In genomic region chr1:135625741-135626140, GRCm38 (mm10) we compare ENCODE assay signal across 29 mouse cellular contexts. TPM values are rescaled to one million over a fixed set of nuclear protein-coding genes. Genes with fewer than 3 reads are reported as not detected.
DNase-seq lines count a peak whose midpoint lies in the region; ATAC-seq lines count a peak whose summit lies in the region.
"Had no signal": no experiment of that assay in that cellular context is flagged by ENCODE, and none has a peak within 500 bp of the region (broad histone marks: within the 10 kb centered on the region; RNA-seq: fewer than 3 reads in every experiment).

No protein-coding gene starts in this region.

- H3K4me1 ChIP-seq in midbrain, embryonic 11.5 days (ENCODE audit: control insufficient read depth, insufficient read depth, low read length) = no peaks in the 10 kb centered on the region
- 0 out of 2 replicates have a peak, but pooled peaks cover 3% of the 10 kb centered on the region for H3K4me1 ChIP-seq in midbrain, embryonic 13.5 days (replicated peaks)
- H3K4me1 ChIP-seq in kidney, embryonic 15.5 days = peaks cover 20% of the 10 kb centered on the region
- H3K4me1 ChIP-seq: embryonic facial prominence, embryonic 13.5 days had no signal

- no peak for ATAC-seq in midbrain, embryonic 11.5 days (ENCODE audit: low FRiP score)
- no peak for ATAC-seq in midbrain, embryonic 13.5 days
- ATAC-seq in kidney, embryonic 15.5 days (replicated peaks; ENCODE audit: low FRiP score) = no peak
- ATAC-seq: forebrain, embryonic 15.5 days; intestine, embryonic 15.5 days; Patski had no signal

- H3K4me3 ChIP-seq in midbrain, embryonic 11.5 days (ENCODE audit: low read depth, low read length) = no peak overlapping the region
- no peak overlapping the region for H3K4me3 ChIP-seq in midbrain, embryonic 13.5 days (replicated peaks)
- no peak overlapping the region for H3K4me3 ChIP-seq in macrophage (ENCODE audit: inconsistent target)
- H3K4me3 ChIP-seq in kidney, embryonic 15.5 days (replicated peaks) = no peak overlapping the region
- H3K4me3 ChIP-seq: embryonic facial prominence, embryonic 10.5 days; embryonic facial prominence, embryonic 13.5 days; erythroblast, embryonic 14.5 days; forebrain, embryonic 12.5 days; forebrain, embryonic 15.5 days; heart, adult 2 months; heart, embryonic 10.5 days; heart, embryonic 13.5 days; hindbrain, embryonic 12.5 days; hindbrain, embryonic 15.5 days; intestine, embryonic 15.5 days had no signal

- H3K27ac ChIP-seq in midbrain, embryonic 11.5 days (ENCODE audit: low read depth, low read length) = no peak overlapping the region
- no peak overlapping the region for H3K27ac ChIP-seq in midbrain, embryonic 13.5 days
- H3K27ac ChIP-seq in macrophage = peak overlapping the region; percentile 31
- H3K27ac ChIP-seq in kidney, embryonic 15.5 days = no peak overlapping the region
- H3K27ac ChIP-seq: embryonic facial prominence, embryonic 10.5 days; embryonic facial prominence, embryonic 13.5 days; forebrain, embryonic 12.5 days; forebrain, embryonic 15.5 days; heart, adult 2 months; heart, embryonic 10.5 days; heart, embryonic 13.5 days; hindbrain, embryonic 12.5 days; hindbrain, embryonic 15.5 days; intestine, embryonic 15.5 days had no signal

- no peaks in the 10 kb centered on the region for H3K9me3 ChIP-seq in midbrain, embryonic 11.5 days (ENCODE audit: control insufficient read depth, low read length)
- H3K9me3 ChIP-seq in midbrain, embryonic 13.5 days = no peaks in the 10 kb centered on the region
- H3K9me3 ChIP-seq in kidney, embryonic 15.5 days (replicated peaks) = no peaks in the 10 kb centered on the region
- H3K9me3 ChIP-seq: embryonic facial prominence, embryonic 10.5 days; embryonic facial prominence, embryonic 13.5 days; forebrain, embryonic 12.5 days; forebrain, embryonic 15.5 days; heart, embryonic 10.5 days; heart, embryonic 13.5 days; hindbrain, embryonic 12.5 days; hindbrain, embryonic 15.5 days; intestine, embryonic 15.5 days had no signal

- 68% methylated on average over 3 of the region's 3 CpGs for WGBS in midbrain, embryonic 11.5 days
- 71% methylated on average over 3 of the region's 3 CpGs for WGBS in midbrain, embryonic 13.5 days
- 24% methylated on average over 3 of the region's 3 CpGs for WGBS in macrophage (ENCODE audit: missing documents)
- 71% methylated on average over 3 of the region's 3 CpGs for WGBS in kidney, embryonic 15.5 days

- H3K27me3 ChIP-seq in midbrain, embryonic 11.5 days (ENCODE audit: control insufficient read depth, insufficient read depth, low read length) = no peaks in the 10 kb centered on the region
- no peaks in the 10 kb centered on the region for H3K27me3 ChIP-seq in midbrain, embryonic 13.5 days
- H3K27me3 ChIP-seq in kidney, embryonic 15.5 days = no peaks in the 10 kb centered on the region
- H3K27me3 ChIP-seq: embryonic facial prominence, embryonic 13.5 days; forebrain, embryonic 12.5 days; forebrain, embryonic 15.5 days; heart, embryonic 13.5 days; hindbrain, embryonic 12.5 days; hindbrain, embryonic 15.5 days; intestine, embryonic 15.5 days; Patski had no signal

- H3K79me2 ChIP-seq in macrophage (ENCODE audit: inconsistent target) = peaks cover 84% of the 10 kb centered on the region

- H3K36me3 ChIP-seq in midbrain, embryonic 11.5 days (ENCODE audit: control insufficient read depth, insufficient read depth, low read length) = no peaks in the 10 kb centered on the region
- no peaks in the 10 kb centered on the region for H3K36me3 ChIP-seq in midbrain, embryonic 13.5 days
- no peaks in the 10 kb centered on the region for H3K36me3 ChIP-seq in macrophage (ENCODE audit: inconsistent target)
- H3K36me3 ChIP-seq in kidney, embryonic 15.5 days = no peaks in the 10 kb centered on the region
- H3K36me3 ChIP-seq: embryonic facial prominence, embryonic 10.5 days; embryonic facial prominence, embryonic 13.5 days; forebrain, embryonic 12.5 days; forebrain, embryonic 15.5 days; heart, embryonic 10.5 days; hindbrain, embryonic 12.5 days; hindbrain, embryonic 15.5 days; intestine, embryonic 15.5 days had no signal

- DNase-seq in midbrain, embryonic 11.5 days (ENCODE audit: low spot score, missing footprints) = peak; percentile 4
- DNase-seq in 416B (ENCODE audit: low read depth) = peak; percentile 53
- peak; percentile 47 for DNase-seq in brain, adult 2 months (ENCODE audit: low read depth, low spot score)
- DNase-seq in thymus, postnatal 25 days = no peak
- DNase-seq in urinary bladder, postnatal 4 days (ENCODE audit: low spot score in 2 of 2) = no peak
- DNase-seq: adrenal gland, adult 2 months; adrenal gland, postnatal 14 days; cerebellum, adult 11 months; cerebellum, adult 2 months; cerebellum, adult 9-11 months; cerebellum, postnatal 25 days; embryo, embryonic 11 days; gastrocnemius, postnatal 10 days; gastrocnemius, postnatal 36 days; heart, adult 2 months had no signal

- H3K9ac ChIP-seq in midbrain, embryonic 11.5 days (ENCODE audit: low read length) = no peak overlapping the region
- H3K9ac ChIP-seq in midbrain, embryonic 13.5 days (replicated peaks) = no peak overlapping the region
- no peak overlapping the region for H3K9ac ChIP-seq in kidney, embryonic 15.5 days
- H3K9ac ChIP-seq: embryonic facial prominence, embryonic 13.5 days; forebrain, embryonic 12.5 days; forebrain, embryonic 15.5 days; heart, embryonic 13.5 days; hindbrain, embryonic 12.5 days; hindbrain, embryonic 15.5 days; intestine, embryonic 15.5 days had no signal

- no peak overlapping the region for H3K4me2 ChIP-seq in midbrain, embryonic 11.5 days
- no peak overlapping the region for H3K4me2 ChIP-seq in midbrain, embryonic 13.5 days (replicated peaks)
- no peak overlapping the region for H3K4me2 ChIP-seq in kidney, embryonic 15.5 days
- H3K4me2 ChIP-seq: embryonic facial prominence, embryonic 13.5 days; forebrain, embryonic 12.5 days; forebrain, embryonic 15.5 days; heart, embryonic 13.5 days; hindbrain, embryonic 12.5 days; hindbrain, embryonic 15.5 days; intestine, embryonic 15.5 days had no signal

RNA-seq across cellular contexts. Expression of gene Nav1, which starts 18.6 kb away (rescaled TPM):
- 10.4 and 13.3 TPM in 2 replicates for polyA plus RNA-seq in midbrain, embryonic 11.5 days (2014; fragmentation: Nextera tagmentation; extraction: Ambion mirVana)
- 38.0 and 38.1 TPM in 2 replicates for polyA plus RNA-seq in midbrain, embryonic 13.5 days (2015; fragmentation: Nextera tagmentation; extraction: Ambion mirVana)
- 100 to 1,000 TPM in 23 of 26 experiments, 10 to 100 TPM in 3; 59.0 to 292 (median 135) TPM for total RNA-seq in macrophage (2018; cell fraction: chromatin; rRNA removed)
- total RNA-seq in macrophage (2018; cell fraction: cytosol; rRNA removed) = 10 to 100 TPM; 16.1 to 57.6 (median 32.9) TPM
- 100 to 1,000 TPM in 6 of 26 experiments, 10 to 100 TPM in 20; 40.7 to 174 (median 60.5) TPM for total RNA-seq in macrophage (2018; cell fraction: nucleus; rRNA removed)
- 23.0 to 33.0 TPM (median 24.1 TPM) in 3 replicates for polyA plus RNA-seq in macrophage (2018)
- 16.4 and 16.6 TPM in 2 replicates for polyA plus RNA-seq in kidney, embryonic 15.5 days (2015; fragmentation: Nextera tagmentation; extraction: Ambion mirVana)

Comparison
In these comparisons a context has a peak if more than half of its experiments do, and no peak if none do; other contexts are left out.
1. DNase-seq: peak in midbrain, embryonic 11.5 days (single experiment), 416B (single experiment) and brain, adult 2 months (single experiment); none in thymus, postnatal 25 days (single experiment) and urinary bladder, postnatal 4 days (0 of 2).